Mouse (Mus musculus) WW6 (cell line): ENCODE data around the gene Brd2.
A peak's percentile ranks its signal among the peaks of the same experiment; 100 is the strongest.

Source experiments
- DNase-seq: peaks from one replicate; pipeline ENCODE4 v3.0.0-alpha.2; 2013; ENCODE audit warnings: low read depth, low spot score

Brd2 gene

GRCm38 (mm10) chr17:34133289-34133688 is 10.9 kb upstream of the Brd2 start:
- DNase-seq, result no peak

- no peak for DNase-seq
Observed at GRCm38 (mm10) chr17:34131911-34132310, 9.5 kb upstream of the Brd2 start.

- no peak for DNase-seq
Observed at GRCm38 (mm10) chr17:34130073-34130947, 7.9 kb upstream of the Brd2 start.

GRCm38 (mm10) chr17:34128944-34129791 is 6.7 kb upstream of the Brd2 start:
- no peak for DNase-seq

- DNase-seq, result no peak
Observed at GRCm38 (mm10) chr17:34128264-34128937, 6.0 kb upstream of the Brd2 start.

- no peak for DNase-seq
Observed at GRCm38 (mm10) chr17:34127475-34127874, 5.0 kb upstream of the Brd2 start.

- no peak for DNase-seq
Observed at GRCm38 (mm10) chr17:34126826-34127420, 4.5 kb upstream of the Brd2 start.

- no peak for DNase-seq
Observed at GRCm38 (mm10) chr17:34124649-34125048, 2.2 kb upstream of the Brd2 start.

GRCm38 (mm10) chr17:34123518-34123917 is 1.1 kb upstream of the Brd2 start:
- no peak for DNase-seq

GRCm38 (mm10) chr17:34123111-34123510 is 677 bp upstream of the Brd2 start:
- DNase-seq, result no peak

- no peak for DNase-seq
Observed at GRCm38 (mm10) chr17:34121879-34122187, 601 bp downstream of the Brd2 start.

- no peak for DNase-seq
Observed at GRCm38 (mm10) chr17:34121172-34121878, 1.1 kb downstream of the Brd2 start.

GRCm38 (mm10) chr17:34120814-34121171 is 1.6 kb downstream of the Brd2 start:
- peak; percentile 56 for DNase-seq

GRCm38 (mm10) chr17:34120180-34120723 is 2.2 kb downstream of the Brd2 start:
- DNase-seq, result peak; percentile 70

- DNase-seq, result peak; percentile 95
Observed at GRCm38 (mm10) chr17:34119249-34120179, 2.9 kb downstream of the Brd2 start, which contains the start of gene H2-DMa. H2-DMa (plus strand) TSS chr17:34119541.

- DNase-seq, result no peak
Observed at GRCm38 (mm10) chr17:34118873-34119248, 3.6 kb downstream of the Brd2 start.

GRCm38 (mm10) chr17:34118113-34118872 is 4.1 kb downstream of the Brd2 start:
- no peak for DNase-seq

GRCm38 (mm10) chr17:34117421-34118112 is 4.9 kb downstream of the Brd2 start:
- DNase-seq, result no peak
